Mouse (Mus musculus) testis, adult 2 months (tissue): Measurements from ENCODE around the gene Pcbp2. TPM values are rescaled to one million over a fixed set of nuclear protein-coding genes. Genes with fewer than 3 reads are reported as not detected.

Experiments
- H3K27ac ChIP-seq: fragments of 200-500 bp; 2 replicates; pipeline ENCODE4 v1.5.1; 2012; ENCODE audit warnings: low read depth, low read length; ENCODE audit not compliant: control insufficient read depth, insufficient read depth
- H3K27me3 ChIP-seq: fragments of 200-500 bp; 2 replicates; pipeline ENCODE4 v1.6.1; 2012; ENCODE audit warnings: mild to moderate bottlenecking, low read length, moderate library complexity; ENCODE audit not compliant: control insufficient read depth, insufficient read depth
- H3K36me3 ChIP-seq: fragments of 200-500 bp; 2 replicates; pipeline ENCODE4 v1.6.1; 2012; ENCODE audit warnings: mild to moderate bottlenecking, low read length; ENCODE audit not compliant: control insufficient read depth, insufficient read depth
- H3K4me1 ChIP-seq: fragments of 200-500 bp; 2 replicates; pipeline ENCODE4 v1.6.1; 2012; ENCODE audit warnings: low read length; ENCODE audit not compliant: control insufficient read depth, insufficient read depth
- H3K4me3 ChIP-seq: fragments of 200-500 bp; 2 replicates; pipeline ENCODE4 v1.5.1; 2012; ENCODE audit warnings: low read depth, mild to moderate bottlenecking, low read length, moderate library complexity, mixed read lengths; ENCODE audit not compliant: control insufficient read depth
- CTCF ChIP-seq: fragments of 200-500 bp; IDR thresholded peaks from 2 replicates; pipeline ENCODE4 v1.5.1; 2012; ENCODE audit warnings: low read depth, mild to moderate bottlenecking, inconsistent platforms, low read length, moderate library complexity; ENCODE audit not compliant: control insufficient read depth, insufficient read depth, insufficient replicate concordance
- POLR2A ChIP-seq: fragments of 200-500 bp; IDR thresholded peaks from 2 replicates; pipeline ENCODE4 v1.6.1; 2012; ENCODE audit warnings: low read depth, mild to moderate bottlenecking, inconsistent platforms, low read length, moderate library complexity; ENCODE audit not compliant: control insufficient read depth
- polyA plus RNA-seq: library from polyadenylated mRNA; depleted of rRNA; stranded (reverse); fragments of >200 nt; gene quantifications from 2 replicates; pipeline ENCODE4 v1.2.3, GENCODE M21; 2012; rRNA removed

Gene Pcbp2
- 1,040 and 1,129 TPM in 2 replicates for polyA plus RNA-seq

GRCm38 (mm10) chr15:102470183-102470604 is at the start of gene Pcbp2:
TSS of gene Pcbp2 (plus strand) at chr15:102470539.
- peak within 1 kb of the TSS; percentile 97 for H3K27ac ChIP-seq
- H3K36me3 ChIP-seq, result peaks cover 2% of the 10 kb centered on the region; the same call in 1 of the 2 replicates
- no peaks in the 10 kb centered on the region for H3K4me1 ChIP-seq
- TF ChIP-seq POLR2A, result peak; percentile 33; the same call in 1 of the 2 replicates
- TF ChIP-seq CTCF, result peak; percentile 92
- H3K4me3 ChIP-seq, result peak within 1 kb of the TSS; percentile 97
- no peaks in the 10 kb centered on the region for H3K27me3 ChIP-seq

- H3K4me3 ChIP-seq, result no peak overlapping the region
- no peaks in the 10 kb centered on the region for H3K27me3 ChIP-seq
- H3K4me1 ChIP-seq, result no peaks in the 10 kb centered on the region
- no peaks in the 10 kb centered on the region; the same call in 1 of the 2 replicates for H3K36me3 ChIP-seq
- no peak for TF ChIP-seq CTCF
- TF ChIP-seq POLR2A, result no peak
- no peak overlapping the region for H3K27ac ChIP-seq
Observed at GRCm38 (mm10) chr15:102420986-102421385, 49.4 kb upstream of the Pcbp2 start.

GRCm38 (mm10) chr15:102421437-102421836 is 48.9 kb upstream of the Pcbp2 start:
- no peaks in the 10 kb centered on the region for H3K4me1 ChIP-seq
- H3K4me3 ChIP-seq, result no peak overlapping the region
- H3K27ac ChIP-seq, result no peak overlapping the region
- H3K27me3 ChIP-seq, result no peaks in the 10 kb centered on the region
- no peak for TF ChIP-seq CTCF
- no peak for TF ChIP-seq POLR2A
- H3K36me3 ChIP-seq, result no peaks in the 10 kb centered on the region; the same call in 1 of the 2 replicates

GRCm38 (mm10) chr15:102423602-102424240 is 46.6 kb upstream of the Pcbp2 start:
- Histone ChIP-seq H3K4me3 (no peak overlapping the region), H3K27me3 (no peaks in the 10 kb centered on the region), H3K27ac (no peak overlapping the region), H3K4me1 (no peaks in the 10 kb centered on the region), H3K36me3 (peaks cover 3% of the 10 kb centered on the region)
- TF ChIP-seq POLR2A, result no peak
- no peak for TF ChIP-seq CTCF

- H3K27ac ChIP-seq, result no peak overlapping the region
- H3K27me3 ChIP-seq, result no peaks in the 10 kb centered on the region
- no peaks in the 10 kb centered on the region for H3K4me1 ChIP-seq
- no peak overlapping the region for H3K4me3 ChIP-seq
- peaks cover 3% of the 10 kb centered on the region for H3K36me3 ChIP-seq
- no peak for TF ChIP-seq CTCF
- no peak for TF ChIP-seq POLR2A
Observed at GRCm38 (mm10) chr15:102424657-102425056, 45.7 kb upstream of the Pcbp2 start.

- peaks cover 3% of the 10 kb centered on the region for H3K36me3 ChIP-seq
- H3K4me3 ChIP-seq, result no peak overlapping the region
- no peak overlapping the region for H3K27ac ChIP-seq
- no peaks in the 10 kb centered on the region for H3K4me1 ChIP-seq
- H3K27me3 ChIP-seq, result no peaks in the 10 kb centered on the region
- TF ChIP-seq CTCF (no peak), POLR2A (no peak)
Observed at GRCm38 (mm10) chr15:102426963-102427362, 43.4 kb upstream of the Pcbp2 start.

GRCm38 (mm10) chr15:102432046-102432445 is 38.3 kb upstream of the Pcbp2 start:
- no peaks in the 10 kb centered on the region for H3K4me1 ChIP-seq
- no peak for TF ChIP-seq CTCF
- TF ChIP-seq POLR2A, result no peak
- H3K4me3 ChIP-seq, result no peak overlapping the region
- no peaks in the 10 kb centered on the region for H3K27me3 ChIP-seq
- H3K27ac ChIP-seq, result no peak overlapping the region
- peaks cover under 1% of the 10 kb centered on the region; the same call in 1 of the 2 replicates for H3K36me3 ChIP-seq
